Mouse (Mus musculus): ENCODE measurements around the gene Smarcd1.
"Not testable (repeated sequence)": the region's sequence is repeated elsewhere in the genome, so short reads cannot be mapped to it uniquely, and the experiment has no call there.

- not testable (repeated sequence) for TF ChIP-seq CTCF, POLR2A (IDR thresholded peaks at IDR 0.05; ENCODE audit: extremely low read depth, insufficient read depth, low read length)
Measured at GRCm38 (mm10) chr15:99727039-99727438, 25.1 kb downstream of the Smarcd1 start.
